Mouse (Mus musculus): ENCODE data around the gene Adh1. TPM values are rescaled to one million over a fixed set of nuclear protein-coding genes. Genes with fewer than 3 reads are reported as not detected.

Gene Adh1
- polyA plus RNA-seq (2014; fragmentation: Nextera tagmentation; extraction: Ambion mirVana), result 3.6 and 6.5 TPM in 2 replicates

GRCm38 (mm10) chr3:138260721-138261669, at the start of gene Adh1:
Gene Adh1, plus strand, starts transcription at chr3:138260991.
- WGBS, result 69% methylated on average over 11 of the region's 11 CpGs
- no peak within 1 kb of the TSS for H3K27ac ChIP-seq (replicated peaks in 1 of 2; ENCODE audit: control insufficient read depth in 1 of 2, insufficient read depth in 1 of 2, low read depth in 2 of 2, low read length in 2 of 2)
- no peak for ATAC-seq (ENCODE audit: insufficient number of reproducible peaks, insufficient read depth, low FRiP score, low read depth)
- H3K4me2 ChIP-seq (ENCODE audit: low read length), result no peak within 1 kb of the TSS
- no peak within 1 kb of the TSS for H3K9ac ChIP-seq (ENCODE audit: low read length)
- no peaks in the 10 kb centered on the region for H3K9me3 ChIP-seq (ENCODE audit: control insufficient read depth, low read length)
- no peaks in the 10 kb centered on the region for H3K27me3 ChIP-seq (ENCODE audit: control insufficient read depth, insufficient read depth, low read length)
- H3K36me3 ChIP-seq (ENCODE audit: control insufficient read depth, insufficient read depth, low read length), result no peaks in the 10 kb centered on the region
- H3K4me1 ChIP-seq (ENCODE audit: control insufficient read depth in 2 of 2, insufficient read depth in 2 of 2, low read length in 2 of 2), result 0 out of 4 replicates have a peak, but pooled peaks cover 0 to 2% of the 10 kb centered on the region in 2 experiments
- H3K4me3 ChIP-seq (ENCODE audit: control insufficient read depth in 1 of 2, insufficient read depth in 1 of 2, low read depth in 1 of 2, low read length in 2 of 2), result no peak within 1 kb of the TSS

GRCm38 (mm10) chr3:138212431-138212951, 48.3 kb upstream of the Adh1 start:
- Histone ChIP-seq H3K9ac (ENCODE audit: low read length) (no peak overlapping the region), H3K27me3 (ENCODE audit: control insufficient read depth, insufficient read depth, low read length) (no peaks in the 10 kb centered on the region), H3K4me3 (ENCODE audit: control insufficient read depth in 1 of 2, insufficient read depth in 1 of 2, low read depth in 1 of 2, low read length in 2 of 2) (no peak overlapping the region), H3K4me2 (ENCODE audit: low read length) (no peak overlapping the region), H3K9me3 (ENCODE audit: control insufficient read depth, low read length) (no peaks in the 10 kb centered on the region), H3K4me1 (ENCODE audit: control insufficient read depth in 2 of 2, insufficient read depth in 2 of 2, low read length in 2 of 2) (no peaks in the 10 kb centered on the region), H3K27ac (replicated peaks in 1 of 2; ENCODE audit: control insufficient read depth in 1 of 2, insufficient read depth in 1 of 2, low read depth in 2 of 2, low read length in 2 of 2) (no peak overlapping the region), H3K36me3 (ENCODE audit: control insufficient read depth, insufficient read depth, low read length) (no peaks in the 10 kb centered on the region)
- WGBS, result 88% methylated on average over 4 of the region's 4 CpGs
- ATAC-seq (ENCODE audit: insufficient number of reproducible peaks, insufficient read depth, low FRiP score, low read depth), result no peak

- H3K9ac ChIP-seq (ENCODE audit: low read length), result no peak overlapping the region
- no peaks in the 10 kb centered on the region for H3K9me3 ChIP-seq (ENCODE audit: control insufficient read depth, low read length)
- no peak overlapping the region for H3K4me3 ChIP-seq (ENCODE audit: control insufficient read depth in 1 of 2, insufficient read depth in 1 of 2, low read depth in 1 of 2, low read length in 2 of 2)
- ATAC-seq (ENCODE audit: insufficient number of reproducible peaks, insufficient read depth, low FRiP score, low read depth), result no peak
- H3K27me3 ChIP-seq (ENCODE audit: control insufficient read depth, insufficient read depth, low read length), result no peaks in the 10 kb centered on the region
- no peak overlapping the region for H3K4me2 ChIP-seq (ENCODE audit: low read length)
- no peaks in the 10 kb centered on the region for H3K36me3 ChIP-seq (ENCODE audit: control insufficient read depth, insufficient read depth, low read length)
- WGBS, result 59% methylated on average over 11 of the region's 11 CpGs
- no peak overlapping the region for H3K27ac ChIP-seq (replicated peaks in 1 of 2; ENCODE audit: control insufficient read depth in 1 of 2, insufficient read depth in 1 of 2, low read depth in 2 of 2, low read length in 2 of 2)
- H3K4me1 ChIP-seq (ENCODE audit: control insufficient read depth in 2 of 2, insufficient read depth in 2 of 2, low read length in 2 of 2), result no peaks in the 10 kb centered on the region
These were observed 45.3 kb upstream of the Adh1 start for GRCm38 (mm10) chr3:138215395-138215989.

GRCm38 (mm10) chr3:138216091-138216490, 44.7 kb upstream of the Adh1 start:
- no peak for ATAC-seq (ENCODE audit: insufficient number of reproducible peaks, insufficient read depth, low FRiP score, low read depth)
- Histone ChIP-seq H3K4me3 (ENCODE audit: control insufficient read depth in 1 of 2, insufficient read depth in 1 of 2, low read depth in 1 of 2, low read length in 2 of 2) (no peak overlapping the region), H3K4me2 (ENCODE audit: low read length) (no peak overlapping the region), H3K9ac (ENCODE audit: low read length) (no peak overlapping the region), H3K36me3 (ENCODE audit: control insufficient read depth, insufficient read depth, low read length) (no peaks in the 10 kb centered on the region), H3K9me3 (ENCODE audit: control insufficient read depth, low read length) (no peaks in the 10 kb centered on the region), H3K4me1 (ENCODE audit: control insufficient read depth in 2 of 2, insufficient read depth in 2 of 2, low read length in 2 of 2) (no peaks in the 10 kb centered on the region), H3K27ac (replicated peaks in 1 of 2; ENCODE audit: control insufficient read depth in 1 of 2, insufficient read depth in 1 of 2, low read depth in 2 of 2, low read length in 2 of 2) (no peak overlapping the region), H3K27me3 (ENCODE audit: control insufficient read depth, insufficient read depth, low read length) (no peaks in the 10 kb centered on the region)
- WGBS, result 81% methylated on average over 8 of the region's 8 CpGs

- Histone ChIP-seq H3K27ac (replicated peaks in 1 of 2; ENCODE audit: control insufficient read depth in 1 of 2, insufficient read depth in 1 of 2, low read depth in 2 of 2, low read length in 2 of 2) (no peak within 1 kb of the TSS), H3K27me3 (ENCODE audit: control insufficient read depth, insufficient read depth, low read length) (no peaks in the 10 kb centered on the region), H3K4me2 (ENCODE audit: low read length) (no peak within 1 kb of the TSS), H3K36me3 (ENCODE audit: control insufficient read depth, insufficient read depth, low read length) (no peaks in the 10 kb centered on the region), H3K9ac (ENCODE audit: low read length) (no peak within 1 kb of the TSS), H3K4me1 (ENCODE audit: control insufficient read depth in 2 of 2, insufficient read depth in 2 of 2, low read length in 2 of 2) (no peaks in the 10 kb centered on the region), H3K4me3 (ENCODE audit: control insufficient read depth in 1 of 2, insufficient read depth in 1 of 2, low read depth in 1 of 2, low read length in 2 of 2) (no peak within 1 kb of the TSS), H3K9me3 (ENCODE audit: control insufficient read depth, low read length) (no peaks in the 10 kb centered on the region)
- WGBS, result 77% methylated on average over 10 of the region's 10 CpGs
- ATAC-seq (ENCODE audit: insufficient number of reproducible peaks, insufficient read depth, low FRiP score, low read depth), result no peak
These were observed 43.0 kb upstream of the Adh1 start, which contains the start of gene Adh7 for GRCm38 (mm10) chr3:138217631-138218264. Gene Adh7, plus strand, starts transcription at chr3:138217760.

GRCm38 (mm10) chr3:138221116-138221515, 39.7 kb upstream of the Adh1 start:
- WGBS, result 88% methylated on average over 11 of the region's 11 CpGs
- no peaks in the 10 kb centered on the region for H3K9me3 ChIP-seq (ENCODE audit: control insufficient read depth, low read length)
- H3K36me3 ChIP-seq (ENCODE audit: control insufficient read depth, insufficient read depth, low read length), result no peaks in the 10 kb centered on the region
- no peaks in the 10 kb centered on the region for H3K27me3 ChIP-seq (ENCODE audit: control insufficient read depth, insufficient read depth, low read length)
- no peak overlapping the region for H3K4me2 ChIP-seq (ENCODE audit: low read length)
- no peaks in the 10 kb centered on the region; a peak in 1 of 4 replicates for H3K4me1 ChIP-seq (ENCODE audit: control insufficient read depth in 2 of 2, insufficient read depth in 2 of 2, low read length in 2 of 2)
- ATAC-seq (ENCODE audit: insufficient number of reproducible peaks, insufficient read depth, low FRiP score, low read depth), result no peak
- H3K9ac ChIP-seq (ENCODE audit: low read length), result no peak overlapping the region
- no peak overlapping the region for H3K27ac ChIP-seq (replicated peaks in 1 of 2; ENCODE audit: control insufficient read depth in 1 of 2, insufficient read depth in 1 of 2, low read depth in 2 of 2, low read length in 2 of 2)
- no peak overlapping the region for H3K4me3 ChIP-seq (ENCODE audit: control insufficient read depth in 1 of 2, insufficient read depth in 1 of 2, low read depth in 1 of 2, low read length in 2 of 2)

- Histone ChIP-seq H3K4me1 (ENCODE audit: control insufficient read depth in 2 of 2, insufficient read depth in 2 of 2, low read length in 2 of 2) (no peaks in the 10 kb centered on the region; a peak in 1 of 4 replicates), H3K27me3 (ENCODE audit: control insufficient read depth, insufficient read depth, low read length) (no peaks in the 10 kb centered on the region), H3K4me2 (ENCODE audit: low read length) (no peak overlapping the region), H3K9ac (ENCODE audit: low read length) (no peak overlapping the region), H3K36me3 (ENCODE audit: control insufficient read depth, insufficient read depth, low read length) (no peaks in the 10 kb centered on the region), H3K27ac (replicated peaks in 1 of 2; ENCODE audit: control insufficient read depth in 1 of 2, insufficient read depth in 1 of 2, low read depth in 2 of 2, low read length in 2 of 2) (no peak overlapping the region), H3K9me3 (ENCODE audit: control insufficient read depth, low read length) (no peaks in the 10 kb centered on the region), H3K4me3 (ENCODE audit: control insufficient read depth in 1 of 2, insufficient read depth in 1 of 2, low read depth in 1 of 2, low read length in 2 of 2) (no peak overlapping the region)
- 62% methylated on average over 4 of the region's 4 CpGs for WGBS
- ATAC-seq (ENCODE audit: insufficient number of reproducible peaks, insufficient read depth, low FRiP score, low read depth), result no peak
These were observed 38.3 kb upstream of the Adh1 start for GRCm38 (mm10) chr3:138222511-138222910.

All from heart, embryonic 14.5 days (tissue).